Mouse (Mus musculus): ENCODE results near the gene Gm21985.
"Not testable (repeated sequence)": the region's sequence is repeated elsewhere in the genome, so short reads cannot be mapped to it uniquely, and the experiment has no call there.

Gene Gm21985

DNA sequence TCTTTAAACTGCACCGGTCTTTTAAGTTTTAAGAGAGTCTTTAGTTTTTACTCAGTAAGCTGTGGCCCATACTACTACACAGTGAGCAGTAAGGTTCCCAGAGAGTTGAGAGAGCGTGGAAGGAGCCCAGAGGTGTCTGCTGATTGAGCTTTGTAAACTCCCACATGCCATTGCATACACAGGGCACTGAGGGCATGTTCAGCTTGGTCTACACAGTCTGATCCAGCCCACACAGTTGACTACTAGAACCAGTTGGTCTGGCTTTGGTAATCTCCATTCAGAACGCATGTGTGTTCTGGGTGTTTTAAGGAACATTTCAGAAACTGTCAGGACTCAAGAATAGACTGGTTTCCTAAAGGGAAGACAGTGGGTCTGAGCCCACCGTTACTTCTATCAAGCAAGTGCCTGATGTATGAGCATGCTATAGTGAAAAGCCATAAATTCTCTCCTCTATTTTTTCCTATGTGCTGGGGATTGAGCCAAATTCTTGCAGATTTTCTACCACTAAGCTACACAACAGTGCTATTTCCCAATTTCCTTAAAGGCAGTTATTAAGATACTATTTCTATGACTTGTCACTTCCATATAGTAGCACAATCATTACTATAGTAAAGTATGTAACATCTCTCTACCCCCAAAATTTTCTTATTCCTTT, 125.4 kb downstream of the Gm21985 start:
- DNase-seq (ENCODE audit: low read depth, low spot score), result no peak

DNA sequence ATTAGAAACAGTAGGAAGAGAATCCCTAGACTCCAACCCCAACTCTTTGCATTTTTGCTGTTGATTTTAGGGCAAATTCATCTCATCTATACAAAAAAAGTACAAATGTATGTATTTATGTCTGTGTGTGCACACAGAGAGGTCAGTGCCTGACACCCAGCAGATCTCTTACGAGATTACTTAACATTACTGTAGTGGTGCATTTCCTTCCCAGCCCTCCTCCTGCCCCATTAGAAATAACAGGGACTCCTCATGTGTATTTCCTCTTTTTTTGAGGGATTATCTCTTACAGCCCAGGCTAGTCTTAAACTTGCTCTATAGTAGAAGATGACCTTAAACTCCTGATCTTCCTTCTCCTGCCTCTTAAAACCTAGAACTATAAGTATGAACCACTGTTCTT, 126.6 kb downstream of the Gm21985 start:
- no peak for DNase-seq (ENCODE audit: low read depth, low spot score)

DNA sequence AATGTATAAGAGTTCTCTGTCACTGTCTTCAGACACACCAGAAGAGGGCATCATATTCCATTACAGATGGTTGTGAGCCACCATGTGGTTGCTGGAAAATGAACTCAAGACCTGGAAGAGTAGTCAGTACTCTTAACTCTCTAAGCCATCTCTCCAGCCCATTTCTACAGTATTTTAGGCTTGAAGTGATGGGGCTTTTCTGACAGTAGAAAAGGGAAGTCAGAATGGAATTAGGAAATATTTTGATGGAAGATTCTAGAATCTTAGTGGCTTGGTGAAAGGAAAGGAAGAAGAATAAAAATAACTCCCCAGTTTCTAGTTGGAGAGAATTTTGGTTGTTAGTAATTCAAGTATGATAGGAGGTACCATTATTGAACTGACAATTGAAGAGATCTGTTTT, 127.8 kb downstream of the Gm21985 start:
- DNase-seq (ENCODE audit: low read depth, low spot score), result no peak

DNA sequence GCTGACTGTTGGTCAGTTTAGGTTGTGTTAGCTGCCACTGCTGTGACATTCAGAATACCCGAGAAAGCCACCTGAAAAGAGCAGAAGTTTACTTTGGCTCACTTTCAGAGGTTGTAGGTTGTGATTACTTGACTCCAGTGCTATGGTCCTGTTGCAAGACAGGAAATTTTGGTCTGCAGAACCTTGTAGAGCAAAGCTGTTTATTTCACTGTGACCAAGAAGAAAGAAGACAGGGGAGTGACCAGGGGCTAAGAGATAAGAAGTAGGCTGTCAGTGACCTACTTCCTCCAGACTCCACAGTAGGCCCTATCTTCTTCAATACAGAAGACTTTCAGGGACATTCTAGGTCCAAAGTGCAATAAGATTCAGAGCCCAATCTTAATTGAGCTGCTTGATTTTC, 130.5 kb downstream of the Gm21985 start:
- no peak for DNase-seq (ENCODE audit: low read depth, low spot score)

DNA sequence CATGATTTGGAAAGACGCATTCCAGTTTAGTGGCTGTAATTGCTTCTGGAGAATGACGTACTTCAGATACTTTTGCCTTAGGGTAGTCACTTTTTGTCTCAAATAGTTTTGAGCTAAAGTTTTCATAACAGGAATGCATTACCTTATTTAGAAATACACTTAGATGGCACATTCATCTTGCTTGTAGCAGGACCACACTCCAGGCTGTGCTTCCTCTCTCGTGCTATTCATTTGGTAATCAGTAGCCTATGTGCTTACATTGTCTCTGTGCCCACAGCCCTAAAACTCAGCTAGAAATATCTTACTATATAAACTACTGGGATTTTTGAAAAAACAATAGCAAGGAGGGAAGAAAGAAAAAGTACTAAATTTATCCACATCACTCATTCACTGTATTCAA, 140.9 kb downstream of the Gm21985 start:
- no peak for DNase-seq (ENCODE audit: low read depth, low spot score)

GRCm38 (mm10) chr2:112425308-112425707, 159.2 kb downstream of the Gm21985 start:
- no peak for DNase-seq (ENCODE audit: low read depth, low spot score)

DNA sequence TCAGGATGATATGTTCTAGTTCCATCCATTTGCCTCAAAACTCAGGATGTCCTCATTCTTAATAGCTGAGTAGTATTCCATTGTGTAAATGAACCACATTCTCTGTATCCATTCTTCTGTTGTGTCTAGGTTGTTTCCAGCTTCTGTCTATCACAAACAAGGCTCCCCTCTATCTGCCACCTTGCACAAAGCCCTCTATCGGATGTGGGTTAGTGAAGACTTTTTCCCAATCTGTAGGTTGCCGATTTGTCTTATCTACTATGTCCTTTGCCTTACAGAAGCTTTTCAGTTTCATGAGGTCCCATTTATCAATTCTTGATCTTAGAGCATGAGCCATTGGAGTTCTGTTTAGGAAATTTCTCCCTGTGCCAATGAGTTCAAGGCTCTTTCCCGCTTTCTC, 162.4 kb downstream of the Gm21985 start:
- DNase-seq (ENCODE audit: low read depth, low spot score), result not testable (repeated sequence)

DNA sequence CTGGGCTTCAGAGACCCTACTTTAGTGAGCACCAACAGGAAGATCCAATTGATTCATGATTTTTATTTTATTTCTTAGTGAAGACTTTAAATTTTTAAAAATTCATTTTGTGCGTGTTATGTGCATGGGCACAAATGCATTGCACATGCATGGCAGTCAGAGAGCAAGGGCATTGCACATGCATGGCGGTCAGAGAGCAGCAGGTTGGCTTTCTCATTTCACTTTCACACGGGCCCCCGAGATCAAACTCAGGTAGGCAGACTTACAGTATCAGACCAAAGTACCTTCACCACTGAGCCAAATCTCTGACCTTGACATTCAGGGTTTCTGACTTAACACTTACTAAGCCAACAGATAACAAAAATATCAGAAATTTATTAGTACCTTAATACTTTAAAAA, 163.6 kb downstream of the Gm21985 start:
- no peak for DNase-seq (ENCODE audit: low read depth, low spot score)

DNA sequence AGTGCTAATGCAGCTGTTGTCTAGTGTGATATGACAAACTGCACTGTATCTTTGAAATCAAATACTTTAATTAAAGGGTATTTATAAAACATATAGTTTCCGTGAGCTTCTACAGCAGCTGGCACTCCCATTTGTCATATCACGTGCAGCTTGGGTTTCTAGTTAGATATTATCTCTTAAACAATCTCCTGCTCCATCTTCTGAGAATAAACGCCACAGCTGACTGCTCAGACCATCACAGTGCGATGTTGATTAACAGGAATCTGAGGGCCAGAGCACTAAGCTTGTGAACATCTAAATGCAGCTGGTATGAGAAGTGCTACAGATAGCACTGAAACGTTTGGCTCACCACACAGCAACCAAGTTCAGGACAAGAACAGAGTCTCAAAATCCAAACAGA, 164.3 kb downstream of the Gm21985 start:
- DNase-seq (ENCODE audit: low read depth, low spot score), result no peak

DNA sequence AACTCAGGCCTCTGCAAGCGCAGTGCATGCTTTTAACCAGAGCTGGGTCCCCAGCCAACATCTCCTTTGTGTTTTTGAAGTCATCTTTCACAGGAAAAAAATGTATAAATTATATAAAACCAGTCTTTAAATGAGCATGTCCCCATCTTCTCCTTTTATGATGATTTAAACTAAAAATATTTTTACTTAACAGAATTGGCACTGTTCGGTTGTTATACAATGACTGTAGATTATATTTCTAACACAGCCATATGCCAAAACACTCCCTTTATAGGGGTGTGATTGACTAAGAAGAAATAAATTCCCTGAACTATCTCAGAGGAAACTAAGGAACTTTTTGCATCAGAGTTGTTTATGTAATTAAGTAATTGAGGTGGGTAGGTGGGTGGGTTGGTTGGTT, 166.4 kb downstream of the Gm21985 start:
- DNase-seq (ENCODE audit: low read depth, low spot score), result no peak

GRCm38 (mm10) chr2:112433359-112433758, 167.2 kb downstream of the Gm21985 start:
- DNase-seq (ENCODE audit: low read depth, low spot score), result no peak

DNA sequence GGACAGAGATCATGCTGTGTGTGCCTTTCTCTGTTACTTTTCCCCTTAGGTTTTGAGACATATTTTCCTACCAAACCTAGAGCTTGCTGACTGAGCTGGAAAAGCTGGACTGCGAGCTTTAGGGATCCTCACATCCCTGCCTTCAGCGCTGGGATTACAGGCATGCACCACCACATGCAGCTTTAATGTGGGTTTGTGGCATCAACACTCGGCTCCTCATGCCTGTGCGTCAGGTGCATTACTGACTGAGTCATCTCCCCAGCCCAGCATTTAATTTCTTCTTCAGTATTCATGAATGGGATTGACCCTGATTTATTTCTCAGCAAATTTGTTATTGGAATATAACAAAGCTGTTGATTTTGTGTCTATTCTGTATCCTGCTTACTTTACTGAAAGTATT, 170.2 kb downstream of the Gm21985 start:
- no peak for DNase-seq (ENCODE audit: low read depth, low spot score)

- no peak for DNase-seq (ENCODE audit: low read depth, low spot score)
These were observed 171.5 kb downstream of the Gm21985 start for GRCm38 (mm10) chr2:112437589-112437988.

DNA sequence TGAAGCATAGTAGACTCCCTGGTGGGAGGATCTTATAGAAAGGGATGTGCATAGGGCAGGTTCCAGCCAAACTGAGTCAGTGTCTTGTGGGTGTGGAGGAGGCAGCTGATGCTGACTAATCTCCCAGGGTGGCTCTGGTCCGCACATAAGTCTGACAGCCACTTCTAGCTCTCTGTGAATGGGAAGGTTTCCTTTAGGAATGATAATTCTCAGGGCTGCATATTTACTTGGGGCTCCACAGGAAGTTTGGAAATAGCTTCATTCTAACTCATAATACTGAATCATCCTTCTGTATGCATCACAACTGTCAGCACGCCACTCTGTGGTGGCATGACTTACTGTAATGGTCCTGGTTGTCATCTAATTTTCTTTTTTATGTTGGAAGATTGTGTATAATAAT, 177.4 kb downstream of the Gm21985 start:
- DNase-seq (ENCODE audit: low read depth, low spot score), result no peak

GRCm38 (mm10) chr2:112445511-112445910, 179.4 kb downstream of the Gm21985 start:
- DNase-seq (ENCODE audit: low read depth, low spot score), result no peak

DNA sequence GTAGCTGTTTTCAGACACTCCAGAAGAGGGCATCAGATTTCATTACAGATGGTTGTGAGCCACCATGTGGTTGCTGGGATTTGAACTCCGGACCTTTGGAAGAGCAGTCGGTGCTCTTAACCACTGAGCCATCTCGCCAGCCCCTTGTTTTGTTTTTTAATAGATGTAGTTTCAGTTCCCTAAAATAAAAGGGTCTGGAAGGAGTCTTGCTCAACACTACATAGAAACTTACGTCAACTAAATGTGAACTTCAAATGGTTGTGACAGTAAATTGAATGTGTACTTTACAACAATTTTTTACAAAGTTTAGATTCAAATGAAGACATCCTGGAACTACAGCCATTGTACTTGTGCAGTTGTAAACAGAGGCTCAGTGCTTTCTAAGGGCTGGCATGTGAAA, 181.9 kb downstream of the Gm21985 start:
- not testable (repeated sequence) for DNase-seq (ENCODE audit: low read depth, low spot score)

DNA sequence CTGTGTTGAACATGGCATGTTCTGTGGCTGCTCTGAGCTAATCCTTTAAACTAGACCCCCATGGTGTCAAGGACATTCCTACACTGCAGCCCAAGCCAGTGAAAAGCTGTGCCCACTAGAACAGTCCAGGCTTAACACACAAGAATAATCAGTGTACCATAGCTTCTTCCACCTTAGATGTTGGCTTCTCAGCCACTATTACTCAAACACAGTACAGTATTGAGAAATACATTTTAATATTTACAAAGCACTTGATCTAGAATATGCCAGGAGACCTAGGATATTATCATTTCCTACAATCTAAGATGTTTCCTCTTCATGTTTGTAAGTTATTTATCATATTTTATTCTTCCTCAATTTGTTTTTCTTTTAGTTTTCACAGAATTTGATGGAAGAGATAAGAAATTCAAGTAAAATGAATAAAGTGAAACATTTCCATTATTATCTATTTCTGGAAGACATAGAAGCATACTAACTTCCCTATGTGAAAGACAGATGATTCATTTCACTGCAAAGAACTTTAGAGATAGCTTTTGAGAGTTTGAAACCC, 182.5 kb downstream of the Gm21985 start:
- DNase-seq (ENCODE audit: low read depth, low spot score), result no peak

DNA sequence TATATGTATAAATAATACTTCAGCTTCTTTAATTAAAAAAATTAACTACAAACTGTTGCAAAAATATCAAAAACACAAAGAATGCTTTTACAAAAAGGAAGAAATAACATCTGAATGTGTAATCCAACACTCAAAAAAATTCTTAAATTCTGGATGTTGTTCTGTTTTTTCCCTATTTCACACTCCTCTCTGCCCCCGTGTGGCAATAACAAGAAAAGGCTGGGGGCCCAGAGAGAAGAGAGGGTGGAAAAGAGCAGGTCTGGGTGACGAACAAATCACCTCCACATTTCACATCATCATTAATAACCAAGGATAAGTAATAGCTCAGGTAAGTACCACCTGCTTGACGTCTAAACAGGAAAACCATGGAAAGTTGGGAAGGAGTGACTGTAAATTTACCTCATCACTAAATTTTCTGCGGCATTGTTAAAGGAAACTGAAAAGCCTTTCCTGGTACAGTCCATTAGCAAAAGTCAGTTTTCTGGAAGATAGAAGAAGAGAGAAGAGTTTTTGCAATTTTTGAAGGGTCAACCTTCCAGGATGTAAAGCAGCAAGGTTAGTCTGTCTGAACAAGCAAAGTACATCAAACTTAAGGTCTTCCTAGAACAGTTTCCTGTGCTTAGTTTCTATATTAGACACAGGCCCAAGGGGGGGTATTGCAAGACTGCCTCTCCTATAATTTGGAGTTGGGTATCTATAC, 183.6 kb downstream of the Gm21985 start:
- peak; percentile 34 for DNase-seq (ENCODE audit: low read depth, low spot score)

GRCm38 (mm10) chr2:112452513-112452912, 186.4 kb downstream of the Gm21985 start:
- DNase-seq (ENCODE audit: low read depth, low spot score), result not testable (repeated sequence)

DNA sequence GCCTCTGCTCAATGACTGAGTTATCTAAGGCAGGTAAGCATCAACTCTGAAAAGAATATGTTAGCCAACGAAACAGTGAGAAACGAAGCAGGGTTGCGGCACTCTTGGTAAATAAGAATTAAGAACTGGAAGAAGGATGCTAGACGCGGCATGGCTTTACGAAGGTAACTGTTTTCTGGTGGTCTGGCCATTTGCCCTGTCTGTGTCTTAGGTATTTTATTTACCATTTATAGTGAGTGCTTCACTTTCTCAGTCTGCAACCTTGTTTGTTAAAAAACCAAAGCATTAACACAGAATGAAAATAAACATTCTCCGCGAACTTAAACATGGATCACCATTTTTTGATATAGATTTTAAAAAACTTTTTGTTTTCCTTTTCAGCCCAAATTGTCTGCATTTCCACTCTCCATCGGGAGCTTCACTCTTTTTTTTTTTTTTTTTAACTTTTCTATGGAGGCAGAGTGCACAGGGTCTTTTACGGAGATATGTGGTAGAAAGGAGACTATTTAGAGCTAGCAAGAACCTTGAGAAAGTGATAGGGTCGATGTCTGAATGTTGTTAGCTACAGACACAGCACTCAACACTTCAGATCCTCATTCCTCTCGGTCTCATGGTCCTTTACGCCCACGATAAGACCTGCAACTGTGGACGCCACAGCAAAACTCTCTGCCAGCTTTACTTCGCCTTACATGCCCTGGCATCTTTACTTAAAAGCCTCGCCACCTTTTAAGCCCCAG, 188.2 kb downstream of the Gm21985 start:
- no peak for DNase-seq (ENCODE audit: low read depth, low spot score)

DNA sequence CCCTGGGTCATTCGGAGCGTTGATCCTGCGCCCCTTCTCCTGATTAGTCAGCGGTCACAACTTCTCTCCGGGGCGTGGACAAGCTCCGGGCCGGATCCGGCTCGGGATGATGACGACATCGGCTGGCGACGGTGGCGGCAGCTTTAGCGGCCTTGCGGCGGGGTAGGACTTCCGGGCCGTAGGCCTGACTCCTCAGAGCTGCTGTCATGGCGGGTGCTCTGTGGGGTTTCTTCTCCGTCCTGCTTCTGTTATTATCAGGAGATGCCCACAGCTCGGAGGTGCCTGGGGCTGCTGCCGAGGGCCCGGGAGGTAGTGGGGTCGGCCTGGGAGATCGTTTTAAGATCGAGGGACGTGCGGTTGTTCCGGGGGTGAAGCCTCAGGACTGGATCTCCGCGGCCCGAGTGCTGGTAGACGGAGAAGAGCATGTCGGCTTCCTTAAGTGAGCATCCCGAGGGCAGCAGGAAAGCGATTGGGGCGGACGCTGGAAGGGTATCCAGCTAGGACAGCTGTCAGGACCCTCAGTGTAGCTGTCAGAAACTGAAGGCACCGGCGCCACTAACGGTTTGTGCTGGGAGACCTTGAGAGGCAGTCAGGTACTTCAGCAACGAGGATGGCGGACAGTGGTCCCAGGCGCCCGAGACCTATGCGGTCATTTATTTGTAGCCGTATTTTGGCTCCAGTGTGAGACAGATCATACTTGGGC, 188.9 kb downstream of the Gm21985 start, which contains the start of gene Emc7:
Emc7 (plus strand) TSS at position 136 of the 703 bp plus-strand sequence.
- DNase-seq (ENCODE audit: low read depth, low spot score), result peak; percentile 95

All from CD4-positive helper T cell, adult 2 months (primary cell).